Mouse (Mus musculus) c-Kit-positive CD71-positive TER-119-negative erythroid progenitor cells, embryonic 14.5 days (primary cell): ENCODE data around the gene Rhob.

Experiments used
- DNase-seq: peaks from one replicate; pipeline ENCODE4 v3.0.0-alpha.2; 2013; ENCODE audit warnings: low read depth

Rhob gene

GRCm38 (mm10) chr12:8499871-8500596 is at the start of gene Rhob:
Gene Rhob (minus strand): TSS chr12:8500009.
- peak; percentile 79 for DNase-seq

DNA sequence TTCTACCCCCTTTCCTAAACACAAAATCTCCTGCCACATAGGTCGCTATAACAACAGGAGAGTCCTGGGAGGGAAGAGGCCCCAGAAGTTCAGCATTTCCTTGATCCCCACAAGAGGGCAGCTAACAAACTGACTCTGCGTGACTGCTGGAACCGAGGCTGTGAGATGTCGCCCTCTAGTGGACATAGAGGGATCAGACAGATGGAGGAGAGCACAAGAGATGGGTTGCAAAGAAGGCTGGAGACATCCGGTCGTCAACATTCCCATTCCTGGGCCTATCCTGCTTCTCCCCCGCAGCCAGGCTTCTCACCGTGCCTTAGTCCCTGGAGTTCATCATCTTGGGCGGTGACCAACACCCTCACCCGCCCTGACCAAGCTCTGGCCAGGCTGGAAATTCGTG is 47.5 kb upstream of the Rhob start:
- DNase-seq: peak; percentile 68

DNA sequence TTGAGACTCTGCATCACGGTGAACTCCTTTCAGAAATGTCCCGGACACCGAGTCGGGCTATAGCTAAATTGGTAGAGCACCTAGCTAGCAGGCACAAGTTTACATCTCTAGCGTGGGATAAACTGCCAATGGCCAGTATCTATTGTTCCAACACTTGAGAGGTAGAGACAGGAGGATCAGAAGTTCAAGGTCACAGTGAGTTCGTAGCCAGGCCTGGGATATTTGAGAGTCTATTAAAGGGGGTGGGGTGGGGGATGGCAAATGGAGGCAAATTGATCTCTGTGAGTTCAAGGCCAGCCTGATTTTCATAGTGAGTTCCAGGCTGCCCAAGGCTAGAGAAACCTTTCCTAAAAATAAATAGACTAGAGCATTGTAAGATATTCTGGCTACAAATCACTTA is 47.0 kb upstream of the Rhob start:
- DNase-seq: no peak

GRCm38 (mm10) chr12:8545066-8545610 is 45.3 kb upstream of the Rhob start:
- no peak for DNase-seq

DNA sequence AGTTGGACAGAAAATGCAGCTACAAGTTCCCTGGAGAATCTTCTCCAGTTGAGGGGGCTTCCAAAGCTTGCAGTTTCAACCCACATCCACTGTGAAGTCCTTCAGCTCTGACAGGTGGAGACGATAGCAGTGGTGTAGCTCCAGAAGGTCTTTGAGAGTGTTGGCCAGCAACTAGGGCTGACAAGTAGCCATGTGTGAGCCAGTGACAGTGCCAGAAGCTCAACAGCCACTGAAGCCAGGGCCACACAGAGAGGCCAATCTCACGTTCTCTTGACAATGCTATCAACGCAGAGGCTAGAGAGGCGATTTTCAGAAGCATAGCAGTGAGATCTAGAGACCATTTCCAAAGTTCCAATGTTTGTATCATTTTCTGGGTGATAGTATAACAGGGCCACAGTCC is 42.6 kb upstream of the Rhob start:
- no peak for DNase-seq

- no peak for DNase-seq
Observed at GRCm38 (mm10) chr12:8539471-8539870, 39.7 kb upstream of the Rhob start.

GRCm38 (mm10) chr12:8537291-8537690 is 37.5 kb upstream of the Rhob start:
- no peak for DNase-seq

- no peak for DNase-seq
Observed at GRCm38 (mm10) chr12:8536221-8536965, 36.6 kb upstream of the Rhob start.

- DNase-seq: no peak
Observed at GRCm38 (mm10) chr12:8535596-8535995, 35.8 kb upstream of the Rhob start.

DNA sequence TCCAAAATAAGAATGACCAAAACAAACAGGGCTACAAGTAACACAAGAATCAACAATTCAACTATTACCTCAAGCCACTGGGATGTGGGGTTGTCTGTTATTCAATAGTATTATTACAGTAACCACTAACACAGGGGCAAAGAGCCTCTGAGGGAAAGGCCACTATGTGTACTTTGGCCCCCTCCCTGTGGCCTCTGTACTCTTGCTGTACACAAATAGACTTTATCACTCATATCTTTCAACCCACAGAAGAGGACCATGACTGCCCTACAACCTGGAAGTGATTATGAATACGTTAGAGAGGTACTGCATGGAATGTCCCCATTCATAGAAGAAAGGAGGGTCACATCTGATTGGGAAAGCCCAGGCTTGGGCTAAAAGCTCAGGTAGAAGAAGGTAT is 35.1 kb upstream of the Rhob start:
- no peak for DNase-seq

- DNase-seq: no peak
Observed at GRCm38 (mm10) chr12:8527770-8528169, 28.0 kb upstream of the Rhob start.

DNA sequence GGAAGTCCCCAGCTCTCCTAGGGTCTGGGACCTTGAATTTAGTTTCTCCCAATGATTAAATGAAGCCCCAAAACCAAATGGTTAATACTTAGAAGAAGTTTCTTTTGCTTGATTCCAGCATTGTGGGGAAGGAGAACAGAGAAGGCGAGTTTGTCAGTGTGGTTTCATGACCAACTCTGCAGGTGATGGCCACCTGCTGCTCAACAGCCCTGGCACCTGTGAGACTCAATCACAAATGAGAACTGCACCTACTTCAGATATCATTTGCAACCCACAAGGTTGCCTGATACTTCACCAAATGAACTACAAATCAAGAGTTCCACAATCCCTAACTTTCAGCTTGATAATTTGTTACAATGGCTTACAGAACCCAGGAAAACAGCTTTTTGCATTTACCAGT is 27.4 kb upstream of the Rhob start:
- no peak for DNase-seq

- no peak for DNase-seq
Observed at GRCm38 (mm10) chr12:8524062-8524461, 24.3 kb upstream of the Rhob start.

GRCm38 (mm10) chr12:8522711-8523110 is 22.9 kb upstream of the Rhob start:
- DNase-seq: no peak

DNA sequence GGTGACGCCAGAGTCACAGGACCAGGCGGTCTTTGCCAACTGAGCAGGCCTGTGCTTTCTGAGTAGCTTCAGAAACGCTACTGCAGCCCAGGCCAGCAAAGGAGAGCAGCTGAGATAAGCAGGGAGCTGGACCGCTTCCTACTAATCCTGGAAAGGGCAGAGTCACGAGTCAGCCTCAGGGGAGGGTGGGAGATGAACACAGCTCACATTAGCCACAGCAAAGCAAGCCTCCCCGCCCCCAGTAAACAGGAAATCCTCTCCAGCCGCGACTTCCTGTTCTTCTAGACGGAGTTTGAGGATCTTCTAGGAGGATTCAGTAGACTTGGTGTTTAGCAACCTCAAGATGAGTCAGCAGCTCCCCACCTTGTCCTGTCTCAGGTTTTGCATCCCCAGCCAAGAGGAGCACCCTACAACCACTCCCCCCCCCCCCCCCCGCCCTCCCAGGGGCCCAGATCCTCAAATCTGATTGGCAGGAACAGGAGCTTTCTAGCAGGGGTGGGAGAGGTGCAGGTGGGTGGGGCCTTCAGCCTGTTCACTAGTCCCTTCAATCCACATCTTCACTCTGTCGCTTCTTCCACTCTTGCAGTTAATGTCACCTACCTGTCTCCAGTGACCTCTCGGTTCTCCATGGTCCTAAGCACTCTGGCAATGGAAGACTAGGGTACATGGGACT is 21.7 kb upstream of the Rhob start:
- no peak for DNase-seq

DNA sequence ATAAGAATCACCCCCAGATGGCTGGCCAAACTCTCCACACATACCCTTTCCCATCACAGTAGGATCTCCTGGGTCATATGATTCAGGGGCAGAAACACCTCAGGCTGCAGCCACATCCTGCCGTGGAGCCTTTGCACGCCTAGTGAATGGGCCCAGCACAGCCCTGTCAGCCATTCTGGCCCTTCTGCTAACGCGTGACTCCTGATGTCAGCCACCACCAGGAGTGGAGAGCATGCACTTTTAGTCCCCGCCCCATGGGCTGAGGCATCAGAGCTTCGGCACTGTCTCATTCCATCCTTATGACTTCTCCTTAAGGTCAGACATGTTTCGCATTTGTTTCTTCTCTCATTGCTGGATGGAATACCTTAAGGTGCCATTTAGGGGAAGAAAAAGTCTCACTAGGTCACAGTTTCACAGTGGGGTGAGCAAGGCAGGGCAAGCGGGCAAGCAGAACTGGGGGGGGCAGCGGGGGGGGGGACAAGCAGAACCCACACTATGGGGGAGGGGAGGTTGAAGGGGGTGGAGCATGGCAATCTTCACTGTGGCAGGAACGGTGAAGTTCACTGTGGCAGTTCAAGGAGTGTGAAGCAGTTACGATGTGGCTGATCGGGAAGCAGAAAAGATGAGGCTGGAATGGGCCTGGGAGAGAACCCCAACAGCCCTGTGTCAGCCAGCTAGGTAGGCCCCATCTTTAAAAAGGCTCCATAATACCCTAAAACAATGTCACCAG is 19.8 kb upstream of the Rhob start:
- DNase-seq: no peak

DNA sequence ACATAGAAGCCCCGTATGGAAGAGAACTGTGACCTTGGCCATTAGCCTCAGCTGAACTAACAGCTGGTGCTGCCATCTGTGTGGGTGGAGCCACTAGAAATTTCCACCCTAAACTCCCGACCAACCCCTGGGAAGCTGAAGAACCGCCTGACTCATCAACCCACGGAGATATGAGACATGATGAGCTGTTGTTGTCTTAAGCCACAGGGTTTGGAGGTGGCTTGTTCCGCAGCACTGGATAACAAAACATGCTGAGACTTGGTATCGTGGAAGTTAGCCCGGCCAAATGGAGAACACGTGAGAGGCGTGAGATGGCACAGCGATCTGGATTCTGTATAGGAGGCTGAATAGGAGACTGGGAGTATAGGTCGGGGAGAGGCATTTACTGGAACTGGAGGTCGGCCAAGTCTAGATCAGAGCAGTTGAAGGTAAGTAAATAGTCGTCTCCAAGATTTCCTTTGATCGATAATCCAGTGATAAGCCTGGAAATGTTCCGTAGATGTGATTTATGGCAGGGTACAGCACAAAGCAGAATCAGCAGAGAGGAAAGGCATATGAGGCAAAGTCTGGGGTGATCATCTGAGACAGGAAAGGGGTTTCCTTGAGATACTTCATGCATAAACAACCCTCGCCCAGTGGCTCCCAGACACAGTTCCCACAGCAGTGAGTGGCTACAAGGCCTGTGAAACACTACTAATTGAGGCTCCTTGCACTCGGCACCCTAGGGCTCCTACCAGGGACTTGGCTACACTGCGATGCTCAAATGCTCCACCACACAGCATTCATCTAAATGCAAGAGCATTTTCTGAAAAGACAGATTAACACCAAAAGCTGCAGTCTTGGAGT is 11.5 kb upstream of the Rhob start:
- no peak for DNase-seq

DNA sequence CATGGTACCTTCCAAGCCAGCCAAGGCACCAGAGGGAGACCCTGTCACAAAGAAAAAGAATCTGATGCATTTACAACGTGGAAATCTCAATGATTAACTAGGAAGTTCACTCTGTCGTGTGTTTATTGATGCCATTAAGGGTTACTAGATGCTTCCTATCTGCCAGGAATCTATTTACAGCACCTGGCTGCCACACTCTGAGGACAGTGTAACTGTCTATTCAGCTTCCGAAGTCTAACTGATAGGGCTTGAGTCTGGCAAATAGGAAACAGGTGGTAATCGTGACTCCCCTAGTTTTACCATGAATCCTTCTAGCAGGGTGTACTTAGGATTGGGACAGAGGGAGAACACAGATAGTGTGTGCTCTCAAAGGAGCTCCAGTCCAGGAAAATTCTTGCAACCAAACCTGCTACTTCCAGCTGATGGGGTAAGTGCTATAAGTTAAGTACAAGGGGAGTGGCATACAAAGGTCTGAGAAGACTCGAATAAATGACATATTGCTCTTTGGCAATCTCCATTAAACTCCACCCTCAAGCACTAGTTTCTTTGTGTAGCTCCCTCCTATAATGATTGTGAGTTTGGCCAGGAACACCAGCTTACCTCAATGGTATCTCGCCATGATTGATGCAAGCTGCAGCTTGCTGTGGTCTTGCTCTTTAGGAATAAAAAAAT is 10.6 kb upstream of the Rhob start:
- DNase-seq: no peak

DNA sequence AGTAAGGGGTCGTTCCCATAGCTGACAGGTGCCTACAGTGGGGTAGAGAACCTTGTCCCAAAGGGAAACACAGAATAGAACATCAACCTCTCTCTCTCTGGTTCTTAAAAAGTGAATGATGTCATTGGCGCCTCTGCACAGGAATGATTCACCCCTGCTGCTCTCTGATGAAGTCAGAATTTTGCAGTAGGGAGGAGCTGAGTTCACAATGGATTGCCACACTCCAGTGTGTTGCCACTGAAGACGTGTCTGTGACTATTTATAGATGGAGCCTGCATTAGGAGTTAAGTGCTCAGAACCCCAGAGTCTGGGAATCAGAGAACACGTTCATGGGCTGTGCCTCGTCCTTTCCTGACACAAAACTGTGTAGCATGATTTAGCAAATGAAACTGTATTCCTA is 9.9 kb upstream of the Rhob start:
- no peak for DNase-seq

GRCm38 (mm10) chr12:8506954-8507707 is 7.3 kb upstream of the Rhob start:
- DNase-seq: no peak
